Mouse (Mus musculus) retina, postnatal 1 day (tissue): ENCODE measurements around the gene Naa40.
A peak's percentile ranks its signal among the peaks of the same experiment; 100 is the strongest.

ENCODE experiments used
- DNase-seq: peaks from one replicate; pipeline ENCODE4 v3.0.0-alpha.2; 2012

The Naa40 gene

DNA sequence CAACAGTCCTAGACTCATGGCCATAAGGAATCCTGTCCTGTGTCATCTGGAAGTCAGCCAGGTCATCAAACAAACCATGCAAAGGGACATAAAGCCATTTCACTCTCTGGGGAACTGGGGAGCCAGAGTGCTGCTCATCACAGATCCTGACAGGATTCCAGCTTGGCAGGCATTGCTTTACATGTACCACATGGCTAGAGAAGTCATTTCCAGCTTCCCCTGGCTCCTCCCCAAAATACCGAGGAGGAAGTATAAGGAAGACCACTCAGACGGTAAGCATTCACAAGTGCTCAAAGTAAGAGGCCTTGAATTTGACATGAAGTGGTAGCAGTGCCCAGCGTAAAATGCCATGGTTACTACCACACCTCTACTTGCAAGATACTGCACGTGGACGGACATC lies 26.5 kb downstream of the Naa40 start:
- no peak for DNase-seq

GRCm38 (mm10) chr19:7213010-7213409 lies 28.0 kb downstream of the Naa40 start:
- peak; percentile 62 for DNase-seq

GRCm38 (mm10) chr19:7212216-7212615 lies 28.8 kb downstream of the Naa40 start:
- peak; percentile 52 for DNase-seq

DNA sequence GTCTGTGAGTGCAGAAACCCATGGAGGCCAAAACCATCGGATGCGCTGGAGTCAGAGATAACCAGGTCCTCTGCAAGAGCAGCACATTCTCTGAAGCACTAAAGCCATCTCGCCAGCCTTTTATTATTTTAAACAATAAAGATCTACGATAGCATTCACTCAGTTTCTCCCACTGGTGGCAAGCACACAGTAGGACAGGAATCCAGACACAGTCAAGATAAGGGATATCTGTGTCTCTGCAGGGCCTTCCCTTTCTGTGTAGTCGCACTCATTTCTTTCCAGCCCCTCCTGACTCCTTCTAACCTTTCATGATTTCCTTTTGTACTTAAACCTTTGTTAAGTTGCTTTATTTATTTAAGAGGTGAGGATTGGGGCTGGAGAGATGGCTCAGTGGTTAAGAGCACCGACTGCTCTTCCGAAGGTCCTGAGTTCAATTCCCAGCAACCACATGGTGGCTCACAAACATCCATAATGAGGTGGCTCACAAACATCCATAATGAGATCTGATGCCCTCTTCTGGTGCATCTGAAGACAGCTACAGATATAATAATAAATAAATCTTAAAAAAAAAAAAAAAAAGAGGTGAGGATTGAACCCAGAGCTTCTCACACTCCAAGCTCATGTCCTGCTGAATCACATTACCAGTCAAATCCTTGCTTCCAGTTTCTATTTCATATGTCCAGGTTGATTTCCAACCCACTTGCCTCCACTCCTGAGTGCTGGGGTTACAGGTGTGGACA lies 30.9 kb downstream of the Naa40 start:
- no peak for DNase-seq

DNA sequence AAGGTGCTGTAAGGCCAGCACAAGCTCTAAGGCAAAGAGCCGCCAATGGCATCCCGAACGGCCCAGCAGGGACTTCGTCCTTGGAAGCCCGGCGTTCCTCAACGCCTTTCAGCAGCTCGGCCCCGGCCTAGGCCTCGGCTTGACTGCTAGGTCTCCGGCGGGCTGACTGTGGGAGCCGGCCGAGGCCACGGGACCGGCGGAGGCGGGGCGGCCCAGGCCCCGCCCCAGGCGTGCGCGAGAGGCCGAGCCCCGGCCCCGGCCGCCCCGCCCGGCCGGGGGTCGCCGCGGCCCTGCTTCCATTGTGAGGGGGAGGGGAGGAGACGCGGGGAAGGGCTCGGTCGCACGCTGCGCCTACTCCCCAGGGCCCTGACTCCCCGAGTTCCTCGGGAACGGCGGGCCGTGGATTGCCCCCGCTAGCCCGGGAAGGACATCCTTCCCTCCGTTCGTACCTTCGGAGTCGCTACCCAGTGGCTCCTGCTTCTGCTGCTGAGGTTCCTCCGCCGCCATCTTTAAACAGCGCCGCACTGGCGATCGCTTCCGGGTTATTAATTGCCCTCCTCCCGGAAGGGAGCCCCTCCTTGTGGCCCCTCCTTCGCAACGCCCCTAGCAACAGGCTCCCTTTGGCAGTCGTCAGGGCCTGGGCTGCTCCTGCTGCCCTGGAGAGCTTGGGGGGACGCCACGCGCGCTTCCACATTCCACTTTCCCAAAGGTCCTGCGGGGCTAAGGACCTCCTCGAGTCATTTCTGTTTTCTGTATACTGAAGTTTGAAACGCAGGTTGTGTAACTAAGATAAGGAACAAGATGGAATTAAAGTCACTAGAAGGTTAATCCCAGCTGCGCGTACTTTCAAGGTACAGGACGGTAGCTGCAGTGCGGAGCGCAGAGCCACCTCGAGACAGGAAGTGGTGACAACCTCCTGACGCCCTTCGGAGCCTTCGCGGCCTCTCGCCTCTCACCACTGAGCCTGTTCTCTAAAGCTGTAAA lies 34.9 kb downstream of the Naa40 start, which contains the start of gene Otub1:
Gene Otub1 (minus strand): TSS at position 564 of the 984 bp plus-strand sequence.
- peak; percentile 97 for DNase-seq

GRCm38 (mm10) chr19:7205326-7205725 lies 35.7 kb downstream of the Naa40 start:
- no peak for DNase-seq

GRCm38 (mm10) chr19:7204898-7205297 lies 36.1 kb downstream of the Naa40 start:
- DNase-seq = no peak

GRCm38 (mm10) chr19:7200427-7200826 lies 40.6 kb downstream of the Naa40 start:
- DNase-seq = no peak

DNA sequence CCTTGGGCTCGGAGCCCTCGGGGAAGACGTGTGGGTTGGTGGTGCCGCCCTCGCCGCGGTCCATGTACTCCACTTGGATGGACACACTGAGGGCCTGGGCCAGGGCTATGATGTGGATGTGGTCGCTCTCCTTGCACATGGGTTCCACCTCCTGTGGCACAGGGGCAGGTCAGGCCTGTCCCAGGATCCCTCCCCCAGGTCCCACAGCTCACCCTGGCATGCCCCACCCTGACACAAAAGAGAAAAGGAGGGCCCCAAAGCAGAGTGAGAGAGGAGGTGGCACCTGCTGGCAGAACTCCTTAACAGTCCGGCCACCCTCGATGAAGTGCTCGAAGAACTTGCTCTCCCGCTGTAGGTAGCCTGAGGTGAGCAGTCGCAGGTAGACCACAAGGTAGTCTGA lies 41.9 kb downstream of the Naa40 start:
- no peak for DNase-seq

DNA sequence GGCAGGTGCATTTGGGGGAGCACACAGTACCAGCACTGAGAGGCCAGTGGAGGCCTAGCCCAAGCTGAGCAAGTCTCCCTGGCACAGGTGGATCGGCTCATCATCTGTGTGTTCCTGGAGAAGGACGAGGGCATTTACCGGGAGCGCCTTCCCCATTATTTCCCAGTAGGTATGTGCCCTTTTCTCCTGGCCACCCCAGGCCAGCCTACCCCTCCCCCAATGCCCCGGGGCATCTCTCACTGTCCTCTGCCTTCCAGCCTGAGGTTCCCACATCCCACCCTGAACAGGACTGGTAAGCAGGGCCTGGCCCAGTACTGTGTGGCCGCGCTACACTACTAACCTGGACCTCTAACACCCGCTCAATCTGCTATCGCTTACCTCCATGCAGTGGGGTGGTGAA lies 43.5 kb downstream of the Naa40 start:
- no peak for DNase-seq

DNA sequence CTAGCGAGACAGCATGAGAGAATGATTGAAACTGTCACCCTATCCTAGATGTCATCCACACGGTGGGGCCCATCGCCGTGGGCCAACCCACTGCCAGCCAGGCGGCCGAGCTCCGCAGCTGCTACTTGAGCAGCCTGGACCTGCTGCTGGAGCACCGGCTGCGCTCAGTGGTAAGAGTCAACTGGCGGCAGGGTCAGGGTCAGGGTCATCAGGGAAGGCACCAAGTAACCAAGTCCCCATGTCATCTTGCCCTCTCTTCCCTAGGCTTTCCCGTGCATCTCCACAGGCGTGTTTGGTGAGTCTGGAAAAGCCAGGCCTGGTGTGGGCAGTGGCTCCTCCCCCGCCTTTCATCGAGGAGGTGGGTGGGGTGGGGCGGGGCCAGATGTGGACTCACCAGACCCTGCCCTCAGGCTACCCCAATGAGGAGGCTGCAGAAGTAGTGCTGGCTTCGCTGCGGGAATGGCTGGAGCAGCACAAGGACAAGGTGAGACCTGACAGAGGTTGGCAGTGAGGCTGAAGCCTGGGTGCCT lies 44.2 kb downstream of the Naa40 start:
- peak; percentile 50 for DNase-seq

- peak; percentile 74 for DNase-seq
Observed at GRCm38 (mm10) chr19:7195900-7196728, 44.9 kb downstream of the Naa40 start.

GRCm38 (mm10) chr19:7192561-7192967 lies 48.4 kb downstream of the Naa40 start:
- no peak for DNase-seq

DNA sequence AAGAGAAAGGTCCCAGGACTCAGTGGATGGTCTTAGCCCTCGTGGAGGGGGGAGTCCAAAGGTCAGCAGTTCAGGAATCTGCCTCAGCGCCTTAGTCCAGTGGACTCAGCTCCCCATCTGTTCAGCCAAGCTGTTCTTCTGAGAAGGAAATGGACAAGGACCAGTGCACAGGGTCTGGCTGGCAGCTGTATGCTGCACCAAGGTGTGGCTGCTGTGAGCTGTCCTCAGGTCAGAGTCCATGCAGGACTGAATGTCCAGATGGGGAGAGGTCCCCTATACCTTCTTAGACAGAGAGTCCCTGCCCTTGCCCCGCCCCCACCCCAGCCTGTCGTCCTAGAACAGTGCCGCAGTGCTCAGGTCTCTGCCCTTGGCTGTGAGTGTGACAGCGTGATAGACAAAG lies 49.3 kb downstream of the Naa40 start:
- DNase-seq = no peak

DNA sequence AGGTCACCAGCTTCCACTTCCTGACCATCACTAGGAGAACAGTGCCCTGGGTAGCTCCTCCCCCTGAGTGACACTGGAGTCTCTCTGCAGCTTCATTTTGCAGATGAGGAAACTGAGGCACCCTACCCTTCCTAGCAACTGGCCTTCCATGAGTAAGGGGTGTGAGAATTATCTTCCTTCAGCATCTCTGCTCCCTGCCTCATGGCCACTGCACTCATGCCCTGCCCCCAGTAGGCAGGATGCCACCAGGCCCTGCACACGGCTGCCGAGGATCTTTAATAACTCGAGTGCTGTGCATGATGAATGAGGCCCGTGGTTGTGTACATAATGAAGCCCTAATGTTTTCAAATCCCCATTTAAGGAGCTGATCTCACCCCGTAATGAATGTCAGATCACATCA lies 50.0 kb downstream of the Naa40 start:
- DNase-seq = no peak

DNA sequence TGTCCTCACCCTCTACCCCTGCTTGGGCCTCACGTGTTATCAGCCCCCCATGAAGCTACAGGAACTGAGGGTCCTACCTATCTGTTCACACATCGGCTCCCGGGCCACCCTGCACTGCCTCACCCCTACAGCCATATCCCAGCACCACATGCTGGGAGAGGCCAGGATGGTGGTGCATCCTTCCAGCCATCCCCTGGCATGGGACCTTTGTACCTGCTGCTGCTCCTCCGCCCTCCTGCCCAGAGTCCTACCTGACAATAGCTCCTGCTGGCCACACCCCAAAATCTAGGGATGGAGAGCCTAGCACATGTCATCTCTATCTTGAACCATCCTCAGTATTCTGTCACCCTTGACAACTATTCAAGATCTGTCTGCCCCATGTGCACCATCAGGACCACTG lies 52.0 kb downstream of the Naa40 start:
- no peak for DNase-seq

- no peak for DNase-seq
Observed at GRCm38 (mm10) chr19:7187157-7187556, 53.8 kb downstream of the Naa40 start.

GRCm38 (mm10) chr19:7185715-7186291 lies 55.2 kb downstream of the Naa40 start:
- peak; percentile 42 for DNase-seq

GRCm38 (mm10) chr19:7185059-7185458 lies 55.9 kb downstream of the Naa40 start:
- DNase-seq = no peak

DNA sequence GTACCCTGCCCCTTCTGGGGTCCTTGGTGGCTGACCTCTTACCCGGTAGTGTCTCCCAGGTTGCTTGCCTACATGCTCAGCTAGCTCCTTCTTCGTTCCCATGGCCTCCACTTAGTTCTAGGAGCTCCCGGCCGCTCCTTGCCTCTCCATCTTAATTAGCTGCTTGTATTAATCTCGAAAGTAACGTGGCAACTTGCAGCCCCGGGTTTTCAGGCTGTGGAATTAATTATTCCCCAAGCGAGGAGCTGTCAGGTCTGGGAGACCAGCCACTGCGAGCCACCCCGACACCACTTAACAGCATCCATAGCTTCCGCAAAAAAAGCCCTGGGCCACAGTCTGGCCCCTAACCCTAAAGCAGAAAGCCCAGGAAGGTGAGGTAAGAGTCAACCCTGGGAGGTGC lies 57.6 kb downstream of the Naa40 start:
- DNase-seq = peak; percentile 52

DNA sequence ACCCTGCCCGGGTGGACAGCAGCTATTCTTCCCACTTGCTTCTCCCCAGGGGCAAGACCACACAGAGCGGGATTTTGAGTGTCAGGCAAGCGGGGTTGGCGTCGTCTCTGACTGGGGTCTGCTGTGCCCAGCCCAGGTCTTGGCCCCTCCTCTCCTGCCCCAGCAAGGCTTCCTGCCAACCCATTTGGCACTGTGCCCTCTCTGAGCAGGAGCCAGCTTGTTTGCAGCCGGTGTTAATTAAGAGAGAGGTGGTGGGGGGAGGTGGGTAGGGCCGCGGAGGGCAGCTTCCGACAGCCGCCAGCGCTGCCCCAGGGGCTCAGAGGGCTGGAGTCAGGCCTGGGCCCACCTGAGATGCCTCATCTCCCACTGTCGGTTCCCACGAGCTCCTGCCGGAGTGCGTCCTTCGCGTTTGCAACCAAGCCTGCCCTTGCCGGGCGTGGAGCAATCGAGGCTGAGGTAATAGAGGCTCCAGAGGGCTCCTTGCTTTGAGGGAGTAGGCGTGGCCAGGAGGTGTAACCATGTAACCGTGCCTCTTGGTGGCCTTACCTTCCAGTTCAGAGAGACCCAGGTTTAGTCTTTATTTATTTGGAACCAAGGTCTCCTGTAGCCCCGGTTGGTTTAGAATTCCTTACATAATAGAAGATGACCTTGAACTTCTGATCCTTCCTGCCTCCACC lies 58.6 kb downstream of the Naa40 start:
- peak; percentile 98 for DNase-seq

DNA sequence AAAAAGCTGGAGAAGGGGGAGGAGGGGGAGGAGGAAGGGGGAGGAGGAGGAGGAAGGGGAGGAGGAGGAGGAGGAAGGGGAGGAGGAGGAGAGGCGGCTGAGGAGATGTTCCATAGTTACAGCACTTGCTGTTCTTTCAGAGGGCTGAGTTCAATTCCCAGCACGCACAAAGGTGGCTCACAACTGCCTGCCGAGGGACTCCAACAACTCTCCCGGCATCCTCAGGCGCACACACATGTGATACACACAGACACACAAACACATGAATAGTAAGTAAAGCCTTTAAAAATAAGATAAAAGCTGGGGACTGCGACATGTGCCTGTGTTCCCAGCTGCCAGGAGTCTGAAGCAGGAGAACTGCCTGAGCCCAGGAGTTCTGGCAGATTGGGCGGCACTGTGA lies 59.5 kb downstream of the Naa40 start:
- no peak for DNase-seq
